Mouse (Mus musculus): ENCODE data around the gene Rbm6.

DNA sequence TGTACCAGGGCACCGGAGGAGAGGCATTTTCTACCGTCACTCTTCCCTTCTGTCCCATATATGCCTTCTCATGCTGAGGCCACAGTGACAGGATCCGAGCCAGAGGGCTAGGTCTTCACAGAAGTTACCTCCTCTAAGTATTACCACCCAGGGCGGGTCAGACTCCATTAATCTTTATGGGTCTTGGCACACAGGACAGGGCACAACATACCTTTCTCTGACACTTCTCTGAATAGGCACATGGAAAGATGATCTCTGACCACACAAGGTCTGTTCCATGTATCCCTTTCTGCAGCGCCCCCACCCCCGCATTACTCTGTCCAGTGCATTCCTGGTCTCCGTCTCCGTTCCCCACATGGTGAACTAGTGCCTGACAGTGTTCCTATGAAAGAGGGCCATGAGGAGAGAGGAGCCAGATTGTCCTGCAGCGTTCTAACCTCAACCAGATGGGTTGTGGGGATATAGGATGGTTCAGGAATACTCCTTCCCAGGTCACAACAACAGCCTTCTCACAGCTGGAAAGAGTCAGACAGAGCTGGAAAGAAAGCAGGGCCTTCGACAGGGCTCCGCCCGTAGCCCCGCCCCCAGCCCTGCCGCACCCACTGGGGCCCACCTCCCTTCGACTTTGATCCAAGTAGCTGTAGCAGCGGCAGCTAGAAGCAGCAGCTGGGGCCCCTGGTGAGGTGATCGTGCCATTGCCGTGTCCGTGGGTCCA lies 33.4 kb upstream of the Rbm6 start, which contains the start of gene Mst1r:
- no peak for TF ChIP-seq CTCF (conservative IDR thresholded peaks at IDR 0.05; ENCODE audit: insufficient read depth, insufficient read length, low read depth, low read length)
- no peak for TF ChIP-seq POLR2A (IDR thresholded peaks at IDR 0.05; ENCODE audit: low read depth, low read length)

Measured in kidney, adult 2 months (tissue).